Mouse (Mus musculus) limb, embryonic 14.5 days (tissue): Measurements from ENCODE around the gene Ephb2. TPM values are rescaled to one million over a fixed set of nuclear protein-coding genes. Genes with fewer than 3 reads are reported as not detected.

Experiments used
- ATAC-seq: fragments of 200-750 bp; cut with Nextera tagmentation; 2 replicates; pipeline ENCODE4 v1.8.0; 2017; ENCODE audit warnings: low read depth, moderate number of reproducible peaks, moderate TSS enrichment; ENCODE audit not compliant: low FRiP score
- DNase-seq: peaks from one replicate; pipeline ENCODE4 v3.0.0-alpha.2; 2015; ENCODE audit warnings: low spot score
- H3K27ac ChIP-seq: fragments of 300-500 bp; sonication (generic); replicated peaks from 2 replicates; pipeline ENCODE4 v1.5.1; 2014; ENCODE audit warnings: low read depth, mild to moderate bottlenecking, low read length, moderate library complexity, mixed read lengths
- H3K27me3 ChIP-seq: fragments of 300-500 bp; sonication (generic); 2 replicates; pipeline ENCODE4 v1.6.1; 2014; ENCODE audit warnings: low read length, mixed read lengths; ENCODE audit not compliant: control insufficient read depth, insufficient read depth
- H3K36me3 ChIP-seq: fragments of 300-500 bp; sonication (generic); 2 replicates; pipeline ENCODE4 v1.6.1; 2014; ENCODE audit warnings: mild to moderate bottlenecking, low read length, moderate library complexity, mixed read lengths; ENCODE audit not compliant: control insufficient read depth, insufficient read depth
- H3K4me1 ChIP-seq: fragments of 300-500 bp; sonication (generic); 2 replicates; pipeline ENCODE4 v1.6.1; 2014; ENCODE audit warnings: antibody characterized with exemption, low read length, mixed read lengths; ENCODE audit not compliant: control insufficient read depth, insufficient read depth
- H3K4me2 ChIP-seq: fragments of 300-500 bp; sonication (generic); replicated peaks from 2 replicates; pipeline ENCODE4 v1.6.1; 2014; ENCODE audit warnings: low read depth, mild to moderate bottlenecking, low read length, moderate library complexity; ENCODE audit not compliant: severe bottlenecking
- H3K4me3 ChIP-seq: fragments of 300-500 bp; sonication (generic); replicated peaks from 2 replicates; pipeline ENCODE4 v1.5.1; 2014; ENCODE audit warnings: low read length
- H3K9ac ChIP-seq: fragments of 300-500 bp; sonication (generic); 2 replicates; pipeline ENCODE4 v1.6.1; 2014; ENCODE audit warnings: mild to moderate bottlenecking, low read depth, low read length, moderate library complexity; ENCODE audit not compliant: severe bottlenecking
- H3K9me3 ChIP-seq: fragments of 300-500 bp; sonication (generic); 2 replicates; pipeline ENCODE4 v1.6.1; 2016; ENCODE audit warnings: low read length; ENCODE audit not compliant: control insufficient read depth
- POLR2A ChIP-seq: fragments of 200-500 bp; IDR thresholded peaks from 2 replicates; pipeline ENCODE4 v1.8.0; 2012; ENCODE audit warnings: inconsistent platforms, mild to moderate bottlenecking, moderate library complexity, borderline replicate concordance; ENCODE audit not compliant: insufficient read depth, insufficient read length; ENCODE audit errors: extremely low read depth
- WGBS: fragments of 180-500 bp; shearing (Covaris S2); extraction: QIAGEN DNeasy Blood & Tissue Kit; methylation state at CpG from one replicate; pipeline ENCODE4 v1.1.7; 2014; 5-methylcytosine and 5-hydroxymethylcytosine counted together
- polyA plus RNA-seq, 2 experiments: library from polyadenylated mRNA; depleted of rRNA in 1 of 2; stranded (reverse) in 1 of 2; unstranded in 1 of 2; fragments of >200 nt; fragmentation: Nextera tagmentation in 1 of 2; extraction: Ambion mirVana in 1 of 2; gene quantifications; 2 replicates each; pipeline versions ENCODE4 v1.2.1 to v1.2.3; 2012 to 2014

Gene Ephb2
- polyA plus RNA-seq (2012; rRNA removed) (45.2 and 70.7 TPM in 2 replicates), polyA plus RNA-seq (2014; fragmentation: Nextera tagmentation; extraction: Ambion mirVana) (17.9 and 19.4 TPM in 2 replicates)

GRCm38 (mm10) chr4:136835621-136836386 lies at the start of gene Ephb2:
Gene Ephb2, minus strand, starts transcription at chr4:136835988.
- peak; percentile 65 for DNase-seq

DNA sequence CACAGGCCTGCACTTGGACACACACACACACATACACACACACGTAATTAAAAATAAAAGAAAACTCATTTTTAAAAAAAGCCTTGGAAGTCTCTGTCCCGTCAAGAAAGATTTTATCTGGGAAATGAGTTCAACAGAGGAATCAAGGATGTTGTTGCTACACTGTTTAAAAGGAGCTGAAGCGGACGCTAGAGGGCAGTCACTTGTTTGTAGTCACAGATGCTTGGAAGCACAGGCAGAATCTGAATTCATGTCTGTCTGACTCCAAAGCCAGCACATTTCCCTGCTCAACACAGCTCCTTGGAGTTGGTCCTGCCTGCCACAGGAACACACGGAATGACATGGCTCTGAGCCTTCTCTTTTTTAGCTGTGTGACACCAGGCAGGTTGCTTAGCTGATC lies 42.8 kb upstream of the Ephb2 start:
- WGBS = 22% methylated on average over 5 of the region's 5 CpGs
- no peaks in the 10 kb centered on the region for H3K4me1 ChIP-seq
- H3K27ac ChIP-seq = no peak overlapping the region
- no peaks in the 10 kb centered on the region for H3K9me3 ChIP-seq
- no peak for TF ChIP-seq POLR2A
- no peaks in the 10 kb centered on the region for H3K27me3 ChIP-seq
- DNase-seq (peak; percentile 25), ATAC-seq (no peak)
- no peak overlapping the region for H3K4me3 ChIP-seq
- no peak overlapping the region for H3K4me2 ChIP-seq
- no peaks in the 10 kb centered on the region for H3K36me3 ChIP-seq
- no peak overlapping the region for H3K9ac ChIP-seq

More at GRCm38 (mm10) chr4:136835621-136836386, at the start of gene Ephb2:
- Histone ChIP-seq H3K4me2 (peak within 1 kb of the TSS; percentile 92), H3K27me3 (peaks cover 6% of the 10 kb centered on the region; the same call in 1 of the 2 replicates), H3K27ac (peak within 1 kb of the TSS; percentile 93), H3K36me3 (no peaks in the 10 kb centered on the region), H3K4me3 (peak within 1 kb of the TSS; percentile 82), H3K9ac (peak within 1 kb of the TSS; percentile 80), H3K4me1 (peaks cover 42% of the 10 kb centered on the region), H3K9me3 (no peaks in the 10 kb centered on the region)
- under 1% methylated on average over 49 of the region's 88 CpGs for WGBS
- ATAC-seq = peak; percentile 82
- peak; percentile 42; the same call in 1 of the 2 replicates for TF ChIP-seq POLR2A

DNA sequence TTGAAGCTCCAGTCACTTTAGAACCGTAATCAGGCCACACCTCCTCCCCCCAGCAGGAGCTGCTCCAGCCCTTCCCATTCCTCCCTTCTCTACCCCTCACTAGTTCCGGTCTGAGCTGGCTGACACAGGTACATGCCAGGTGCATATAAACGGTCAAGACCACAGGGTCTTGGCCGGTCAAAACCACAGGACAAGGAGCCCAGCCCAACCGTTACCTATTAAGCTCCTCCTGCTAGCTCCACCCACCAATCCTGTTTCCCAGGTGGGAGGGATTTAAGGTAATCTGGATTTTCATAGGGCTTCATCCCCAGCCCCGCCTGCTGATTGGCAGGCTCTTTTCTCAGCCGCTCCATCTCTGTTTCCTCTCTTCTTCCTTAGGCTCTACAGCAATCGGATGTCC lies 42.4 kb upstream of the Ephb2 start:
- Histone ChIP-seq H3K4me1 (no peaks in the 10 kb centered on the region), H3K27ac (no peak overlapping the region), H3K27me3 (no peaks in the 10 kb centered on the region), H3K9me3 (no peaks in the 10 kb centered on the region), H3K36me3 (no peaks in the 10 kb centered on the region), H3K9ac (no peak overlapping the region), H3K4me3 (no peak overlapping the region), H3K4me2 (no peak overlapping the region)
- no peak for TF ChIP-seq POLR2A
- DNase-seq = no peak
- WGBS = 47% methylated on average over 8 of the region's 8 CpGs
- ATAC-seq = no peak

DNA sequence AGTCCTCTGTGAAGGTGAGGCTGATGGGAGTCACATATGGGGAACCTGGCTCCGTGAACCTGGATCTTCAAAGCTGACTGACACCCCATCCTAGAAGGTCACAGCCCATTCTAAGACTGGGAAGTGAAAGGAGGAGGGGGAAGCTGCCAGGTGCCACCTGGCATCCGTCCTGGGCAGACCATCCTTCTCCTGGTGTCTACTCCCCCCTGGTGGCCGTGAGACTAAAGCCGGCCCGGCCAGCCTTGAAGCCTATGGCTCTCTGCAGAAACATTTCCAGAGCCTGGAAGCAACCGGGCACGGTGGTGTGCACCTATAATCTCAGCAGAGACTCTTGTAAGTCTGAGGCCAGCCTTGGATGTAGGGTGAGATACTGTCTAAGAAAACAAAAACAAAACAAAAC lies 41.2 kb upstream of the Ephb2 start:
- H3K36me3 ChIP-seq = no peaks in the 10 kb centered on the region
- no peak overlapping the region for H3K9ac ChIP-seq
- H3K4me1 ChIP-seq = no peaks in the 10 kb centered on the region
- 19% methylated on average over 7 of the region's 7 CpGs for WGBS
- no peaks in the 10 kb centered on the region for H3K9me3 ChIP-seq
- H3K27ac ChIP-seq = no peak overlapping the region
- TF ChIP-seq POLR2A = no peak
- no peak for ATAC-seq
- H3K4me3 ChIP-seq = no peak overlapping the region
- H3K4me2 ChIP-seq = no peak overlapping the region
- peak; percentile 21 for DNase-seq
- H3K27me3 ChIP-seq = no peaks in the 10 kb centered on the region

DNA sequence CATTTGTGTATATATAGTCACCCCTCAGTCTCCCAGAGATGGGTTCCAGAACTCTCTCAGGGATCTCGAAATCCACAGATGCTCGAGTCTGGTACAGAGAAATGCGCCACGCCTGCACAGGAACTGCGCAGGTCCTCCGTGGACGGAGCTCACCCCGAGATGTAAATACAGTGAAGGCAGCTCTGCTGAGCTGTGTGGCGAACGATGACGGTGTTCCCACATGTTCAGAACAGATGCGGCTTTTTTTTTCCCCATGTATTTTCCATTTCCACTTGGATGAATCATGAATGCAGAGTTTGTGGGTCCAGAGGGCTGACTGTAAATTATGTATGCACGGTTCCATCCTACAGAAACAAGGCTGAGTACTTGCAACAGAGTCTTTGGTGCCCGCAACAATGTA lies 39.2 kb upstream of the Ephb2 start:
- Histone ChIP-seq H3K9ac (no peak overlapping the region), H3K4me1 (no peaks in the 10 kb centered on the region), H3K27me3 (no peaks in the 10 kb centered on the region), H3K27ac (no peak overlapping the region), H3K9me3 (no peaks in the 10 kb centered on the region), H3K4me2 (no peak overlapping the region), H3K36me3 (no peaks in the 10 kb centered on the region), H3K4me3 (no peak overlapping the region)
- TF ChIP-seq POLR2A = no peak
- 81% methylated on average over 14 of the region's 14 CpGs for WGBS
- DNase-seq = no peak
- no peak for ATAC-seq
